Mouse (Mus musculus): ENCODE data around the gene Clec10a. TPM values are rescaled to one million over a fixed set of nuclear protein-coding genes. Genes with fewer than 3 reads are reported as not detected.
A peak's percentile ranks its signal among the peaks of the same experiment; 100 is the strongest.

Gene Clec10a
- polyA plus RNA-seq, 1 experiment, result not detected

- Histone ChIP-seq H3K27ac (ENCODE audit: insufficient read depth, low read depth, low read length) (no peak overlapping the region), H3K4me3 (ENCODE audit: insufficient read depth, low read depth, low read length) (no peak overlapping the region), H3K4me1 (ENCODE audit: control insufficient read depth, insufficient read depth, low read length) (peaks cover 22% of the 10 kb centered on the region)
- TF ChIP-seq CTCF (IDR thresholded peaks at IDR 0.05; ENCODE audit: insufficient read depth, low read depth, low read length) (no peak), POLR2A (IDR thresholded peaks at IDR 0.05; ENCODE audit: insufficient read depth, low read depth, low read length) (no peak)
- 68% methylated on average over 6 of the region's 6 CpGs for WGBS
These were observed 56.0 kb downstream of the Clec10a start for GRCm38 (mm10) chr11:70211972-70212371.

GRCm38 (mm10) chr11:70212423-70212822 lies 56.4 kb downstream of the Clec10a start, which contains the start of gene Slc16a11:
Gene Slc16a11, plus strand, starts transcription at chr11:70212752.
- peaks cover 22% of the 10 kb centered on the region for H3K4me1 ChIP-seq (ENCODE audit: control insufficient read depth, insufficient read depth, low read length)
- TF ChIP-seq POLR2A (IDR thresholded peaks at IDR 0.05; ENCODE audit: insufficient read depth, low read depth, low read length) (no peak), CTCF (IDR thresholded peaks at IDR 0.05; ENCODE audit: insufficient read depth, low read depth, low read length) (no peak)
- no peak within 1 kb of the TSS for H3K27ac ChIP-seq (ENCODE audit: insufficient read depth, low read depth, low read length)
- WGBS, result 49% methylated on average over 6 of the region's 6 CpGs
- H3K4me3 ChIP-seq (ENCODE audit: insufficient read depth, low read depth, low read length), result peak within 1 kb of the TSS; percentile 49

- H3K4me1 ChIP-seq (ENCODE audit: control insufficient read depth, insufficient read depth, low read length), result peaks cover 22% of the 10 kb centered on the region
- TF ChIP-seq CTCF (IDR thresholded peaks at IDR 0.05; ENCODE audit: insufficient read depth, low read depth, low read length) (no peak), POLR2A (IDR thresholded peaks at IDR 0.05; ENCODE audit: insufficient read depth, low read depth, low read length) (no peak)
- H3K4me3 ChIP-seq (ENCODE audit: insufficient read depth, low read depth, low read length), result no peak overlapping the region
- no peak overlapping the region for H3K27ac ChIP-seq (ENCODE audit: insufficient read depth, low read depth, low read length)
- 6% methylated on average over 9 of the region's 9 CpGs for WGBS
These were observed 56.9 kb downstream of the Clec10a start for GRCm38 (mm10) chr11:70212896-70213295.

- TF ChIP-seq CTCF (IDR thresholded peaks at IDR 0.05; ENCODE audit: insufficient read depth, low read depth, low read length) (no peak), POLR2A (IDR thresholded peaks at IDR 0.05; ENCODE audit: insufficient read depth, low read depth, low read length) (no peak)
- H3K27ac ChIP-seq (ENCODE audit: insufficient read depth, low read depth, low read length), result no peak overlapping the region
- WGBS, result 2% methylated on average over 26 of the region's 26 CpGs
- peaks cover 26% of the 10 kb centered on the region for H3K4me1 ChIP-seq (ENCODE audit: control insufficient read depth, insufficient read depth, low read length)
- peak overlapping the region; percentile 49 for H3K4me3 ChIP-seq (ENCODE audit: insufficient read depth, low read depth, low read length)
These were observed 57.7 kb downstream of the Clec10a start for GRCm38 (mm10) chr11:70213736-70214135.

GRCm38 (mm10) chr11:70214191-70214855 lies 58.3 kb downstream of the Clec10a start:
- Histone ChIP-seq H3K4me1 (ENCODE audit: control insufficient read depth, insufficient read depth, low read length) (peaks cover 31% of the 10 kb centered on the region), H3K4me3 (ENCODE audit: insufficient read depth, low read depth, low read length) (peak overlapping the region; percentile 49), H3K27ac (ENCODE audit: insufficient read depth, low read depth, low read length) (no peak overlapping the region)
- TF ChIP-seq POLR2A (IDR thresholded peaks at IDR 0.05; ENCODE audit: insufficient read depth, low read depth, low read length), result no peak; the same call in 1 of the 2 replicates
- no peak for TF ChIP-seq CTCF (IDR thresholded peaks at IDR 0.05; ENCODE audit: insufficient read depth, low read depth, low read length)
- WGBS, result 2% methylated on average over 46 of the region's 46 CpGs

- WGBS, result 21% methylated on average over 18 of the region's 18 CpGs
- Histone ChIP-seq H3K4me3 (ENCODE audit: insufficient read depth, low read depth, low read length) (peak overlapping the region; percentile 49; the same call in 1 of the 2 replicates), H3K27ac (ENCODE audit: insufficient read depth, low read depth, low read length) (no peak overlapping the region), H3K4me1 (ENCODE audit: control insufficient read depth, insufficient read depth, low read length) (peaks cover 31% of the 10 kb centered on the region)
- TF ChIP-seq POLR2A (IDR thresholded peaks at IDR 0.05; ENCODE audit: insufficient read depth, low read depth, low read length) (no peak), CTCF (IDR thresholded peaks at IDR 0.05; ENCODE audit: insufficient read depth, low read depth, low read length) (no peak)
These were observed 58.8 kb downstream of the Clec10a start for GRCm38 (mm10) chr11:70214856-70215209.

- WGBS, result 28% methylated on average over 22 of the region's 22 CpGs
- Histone ChIP-seq H3K4me1 (ENCODE audit: control insufficient read depth, insufficient read depth, low read length) (peaks cover 35% of the 10 kb centered on the region), H3K4me3 (ENCODE audit: insufficient read depth, low read depth, low read length) (no peak overlapping the region), H3K27ac (ENCODE audit: insufficient read depth, low read depth, low read length) (no peak overlapping the region)
- TF ChIP-seq CTCF (IDR thresholded peaks at IDR 0.05; ENCODE audit: insufficient read depth, low read depth, low read length), result no peak
- no peak for TF ChIP-seq POLR2A (IDR thresholded peaks at IDR 0.05; ENCODE audit: insufficient read depth, low read depth, low read length)
These were observed 59.3 kb downstream of the Clec10a start for GRCm38 (mm10) chr11:70215301-70215700.

- no peak overlapping the region for H3K4me3 ChIP-seq (ENCODE audit: insufficient read depth, low read depth, low read length)
- no peak overlapping the region for H3K27ac ChIP-seq (ENCODE audit: insufficient read depth, low read depth, low read length)
- TF ChIP-seq POLR2A (IDR thresholded peaks at IDR 0.05; ENCODE audit: insufficient read depth, low read depth, low read length) (no peak), CTCF (IDR thresholded peaks at IDR 0.05; ENCODE audit: insufficient read depth, low read depth, low read length) (no peak)
- peaks cover 35% of the 10 kb centered on the region for H3K4me1 ChIP-seq (ENCODE audit: control insufficient read depth, insufficient read depth, low read length)
- 69% methylated on average over 3 of the region's 3 CpGs for WGBS
These were observed 60.1 kb downstream of the Clec10a start for GRCm38 (mm10) chr11:70216103-70216502.

GRCm38 (mm10) chr11:70218039-70218438 lies 62.0 kb downstream of the Clec10a start:
- WGBS, result 91% methylated on average over 4 of the region's 4 CpGs
- H3K4me1 ChIP-seq (ENCODE audit: control insufficient read depth, insufficient read depth, low read length), result peaks cover 36% of the 10 kb centered on the region
- TF ChIP-seq CTCF (IDR thresholded peaks at IDR 0.05; ENCODE audit: insufficient read depth, low read depth, low read length) (no peak), POLR2A (IDR thresholded peaks at IDR 0.05; ENCODE audit: insufficient read depth, low read depth, low read length) (no peak)
- no peak overlapping the region for H3K4me3 ChIP-seq (ENCODE audit: insufficient read depth, low read depth, low read length)
- no peak overlapping the region for H3K27ac ChIP-seq (ENCODE audit: insufficient read depth, low read depth, low read length)
